Mouse (Mus musculus) midbrain, postnatal 0 days (tissue): Measurements from ENCODE around the gene Vmn2r65. TPM values are rescaled to one million over a fixed set of nuclear protein-coding genes. Genes with fewer than 3 reads are reported as not detected.

Experiments used
- ATAC-seq: fragments of 200-750 bp; cut with Nextera tagmentation; 2 replicates; pipeline ENCODE4 v1.8.0; 2017; ENCODE audit warnings: moderate number of reproducible peaks, mild to moderate bottlenecking, moderate TSS enrichment, moderate library complexity; ENCODE audit not compliant: low FRiP score
- DNase-seq: peaks from one replicate; pipeline ENCODE4 v3.0.0-alpha.2; 2015; ENCODE audit warnings: low spot score
- H3K27ac ChIP-seq: fragments of 300-500 bp; sonication (generic); 2 replicates; pipeline ENCODE4 v1.5.1; 2014; ENCODE audit warnings: low read depth, mild to moderate bottlenecking, low read length, mixed read lengths
- H3K27me3 ChIP-seq: fragments of 300-500 bp; sonication (generic); 2 replicates; pipeline ENCODE4 v1.6.1; 2014; ENCODE audit warnings: low read length, control low read depth, mixed read lengths; ENCODE audit not compliant: insufficient read depth
- H3K36me3 ChIP-seq: fragments of 300-500 bp; sonication (generic); 2 replicates; pipeline ENCODE4 v1.6.1; 2014; ENCODE audit warnings: low read length, control low read depth, mixed read lengths; ENCODE audit not compliant: insufficient read depth
- H3K4me1 ChIP-seq: fragments of 300-500 bp; sonication (generic); 2 replicates; pipeline ENCODE4 v1.6.1; 2014; ENCODE audit warnings: mild to moderate bottlenecking, control low read depth, antibody characterized with exemption, low read length, mixed read lengths; ENCODE audit not compliant: insufficient read depth
- H3K4me2 ChIP-seq: fragments of 300-500 bp; sonication (generic); 2 replicates; pipeline ENCODE4 v1.6.1; 2014; ENCODE audit warnings: low read depth, mild to moderate bottlenecking, low read length, mixed read lengths; ENCODE audit not compliant: poor library complexity, severe bottlenecking
- H3K4me3 ChIP-seq: fragments of 300-500 bp; sonication (generic); 2 replicates; pipeline ENCODE4 v1.5.1; 2014; ENCODE audit warnings: low read depth, mild to moderate bottlenecking, low read length, moderate library complexity
- H3K9ac ChIP-seq: fragments of 300-500 bp; sonication (generic); replicated peaks from 2 replicates; pipeline ENCODE4 v1.6.1; 2014; ENCODE audit warnings: mild to moderate bottlenecking, low read length, moderate library complexity, mixed read lengths; ENCODE audit not compliant: poor library complexity, severe bottlenecking
- H3K9me3 ChIP-seq: fragments of 300-500 bp; sonication (generic); 2 replicates; pipeline ENCODE4 v1.6.1; 2016; ENCODE audit warnings: low read length, control low read depth
- CTCF ChIP-seq: IDR thresholded peaks from 2 replicates; pipeline ENCODE4 v1.5.1; 2016; ENCODE audit warnings: antibody characterized with exemption, mild to moderate bottlenecking
- WGBS: fragments of 180-500 bp; shearing (Covaris S2); extraction: QIAGEN DNeasy Blood & Tissue Kit; methylation state at CpG from one replicate; pipeline ENCODE4 v1.1.7; 2014; 5-methylcytosine and 5-hydroxymethylcytosine counted together
- polyA plus RNA-seq: library from polyadenylated mRNA; unstranded; fragments of >200 nt; fragmentation: Nextera tagmentation; extraction: Ambion mirVana; gene quantifications from 2 replicates; pipeline ENCODE4 v1.2.1, GENCODE M21; 2015
- total RNA-seq: library from RNA; depleted of rRNA; stranded (reverse); fragments of >200 nt; gene quantifications from 2 replicates; pipeline ENCODE4 v1.2.3, GENCODE M21; 2014; rRNA removed

Gene Vmn2r65
- total RNA-seq (not detected in 2 replicates), polyA plus RNA-seq (not detected in 2 replicates)

- H3K9me3 ChIP-seq: no peaks in the 10 kb centered on the region
- TF ChIP-seq CTCF: no peak
- no peaks in the 10 kb centered on the region for H3K36me3 ChIP-seq
- no peaks in the 10 kb centered on the region for H3K4me1 ChIP-seq
- no peak within 1 kb of the TSS for H3K9ac ChIP-seq
- H3K27ac ChIP-seq: no peak within 1 kb of the TSS
- H3K4me2 ChIP-seq: no peak within 1 kb of the TSS
- DNase-seq (no peak), ATAC-seq (no peak)
- H3K27me3 ChIP-seq: no peaks in the 10 kb centered on the region
- H3K4me3 ChIP-seq: no peak within 1 kb of the TSS
- 43% methylated on average over 1 of the region's 1 CpGs for WGBS
Measured at GRCm38 (mm10) chr7:84964015-84964414, at the start of gene Vmn2r65. TSS of gene Vmn2r65 (minus strand) at chr7:84964115.

- TF ChIP-seq CTCF: no peak
- Histone ChIP-seq H3K9ac (no peak within 1 kb of the TSS), H3K4me1 (no peaks in the 10 kb centered on the region), H3K27ac (no peak within 1 kb of the TSS), H3K27me3 (no peaks in the 10 kb centered on the region), H3K4me3 (no peak within 1 kb of the TSS), H3K4me2 (no peak within 1 kb of the TSS), H3K36me3 (no peaks in the 10 kb centered on the region), H3K9me3 (no peaks in the 10 kb centered on the region)
- ATAC-seq: no peak
- DNase-seq: no peak
- WGBS: 84% methylated on average over 1 of the region's 1 CpGs
Measured at GRCm38 (mm10) chr7:85012168-85012567, 48.3 kb upstream of the Vmn2r65 start, which contains the start of gene Vmn2r66. TSS of gene Vmn2r66 (minus strand) at chr7:85012268.

DNA sequence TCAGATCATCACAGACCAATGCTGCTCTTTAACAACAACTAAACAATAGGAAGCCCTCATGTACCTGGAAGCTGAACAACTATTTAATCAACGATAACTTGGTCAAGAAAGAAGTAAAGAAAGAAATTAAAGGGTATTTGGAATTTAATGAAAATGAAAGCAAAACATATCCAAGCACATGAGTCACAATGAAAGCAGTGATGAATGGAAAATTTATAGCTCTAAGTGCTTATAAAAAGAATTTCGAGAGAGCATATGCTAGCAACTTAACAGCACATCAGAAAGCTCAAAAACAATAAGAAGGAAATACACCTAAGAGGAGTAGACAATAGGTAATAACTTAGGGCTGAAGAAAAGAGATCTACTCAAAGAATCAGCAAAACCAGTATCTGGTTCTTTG lies 32.8 kb upstream of the Vmn2r65 start:
- TF ChIP-seq CTCF: no peak
- Histone ChIP-seq H3K9ac (no peak overlapping the region), H3K4me1 (no peaks in the 10 kb centered on the region), H3K4me3 (no peak overlapping the region), H3K9me3 (no peaks in the 10 kb centered on the region), H3K4me2 (no peak overlapping the region), H3K27me3 (no peaks in the 10 kb centered on the region), H3K36me3 (no peaks in the 10 kb centered on the region), H3K27ac (no peak overlapping the region)
- ATAC-seq (no peak), DNase-seq (no peak)
- WGBS: 69% methylated on average over 2 of the region's 2 CpGs

Other genes with a start within 250 kb of the Vmn2r65 start
- gene Olfr291, start 110.6 kb downstream of the Vmn2r65 start, total RNA-seq: not detected in 2 replicates
- gene Olfr291, start 110.6 kb downstream of the Vmn2r65 start, polyA plus RNA-seq: not detected in 2 replicates
- gene Vmn2r66, start 48.2 kb upstream of the Vmn2r65 start, total RNA-seq: not detected in 2 replicates
- not detected in 2 replicates for gene Vmn2r66, start 48.2 kb upstream of the Vmn2r65 start, polyA plus RNA-seq
- not detected in 2 replicates for gene Vmn2r67, start 191.9 kb upstream of the Vmn2r65 start, total RNA-seq
- gene Vmn2r67, start 191.9 kb upstream of the Vmn2r65 start, polyA plus RNA-seq: not detected in 2 replicates